Mouse (Mus musculus): Measurements from ENCODE around the gene Tsku.

The Tsku gene

DNA sequence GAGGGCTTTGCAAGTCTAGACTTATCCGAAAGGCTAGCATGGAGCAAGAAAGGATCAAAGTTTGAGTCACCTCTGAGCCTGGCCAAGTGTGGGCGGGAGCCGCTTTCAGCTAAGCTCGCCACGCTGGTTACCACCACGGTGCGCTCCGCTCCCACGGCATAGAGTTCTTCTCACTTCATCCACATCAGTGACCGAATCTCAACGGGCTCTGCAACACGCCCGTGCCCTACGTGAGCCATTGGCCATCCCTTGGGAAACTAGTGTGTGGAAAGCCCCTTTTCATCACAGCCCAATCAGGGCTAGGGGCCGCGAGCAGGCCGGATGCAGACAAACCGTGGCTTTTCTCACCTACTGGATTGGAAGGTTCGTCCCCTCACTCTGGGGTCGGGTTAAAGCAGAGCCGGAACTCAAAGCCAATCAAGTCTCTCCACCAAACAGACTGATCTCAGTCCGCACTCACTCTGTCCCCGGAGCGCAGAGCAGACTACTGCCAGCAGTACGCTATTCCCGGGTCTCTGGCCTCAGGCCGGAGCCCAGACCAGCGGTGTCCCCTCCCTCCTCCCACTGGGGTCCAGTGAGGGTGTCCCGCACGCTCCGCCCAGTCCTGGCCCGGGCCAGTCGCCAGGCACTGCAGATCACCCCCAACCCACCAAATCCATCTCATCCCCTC, 1.0 kb downstream of the Tsku start:
- DNase-seq (ENCODE audit: low spot score in 2 of 2): no peak

- no peak for DNase-seq (ENCODE audit: low spot score in 2 of 2)
Observed at GRCm38 (mm10) chr7:98358016-98358415, 3.1 kb downstream of the Tsku start.

DNA sequence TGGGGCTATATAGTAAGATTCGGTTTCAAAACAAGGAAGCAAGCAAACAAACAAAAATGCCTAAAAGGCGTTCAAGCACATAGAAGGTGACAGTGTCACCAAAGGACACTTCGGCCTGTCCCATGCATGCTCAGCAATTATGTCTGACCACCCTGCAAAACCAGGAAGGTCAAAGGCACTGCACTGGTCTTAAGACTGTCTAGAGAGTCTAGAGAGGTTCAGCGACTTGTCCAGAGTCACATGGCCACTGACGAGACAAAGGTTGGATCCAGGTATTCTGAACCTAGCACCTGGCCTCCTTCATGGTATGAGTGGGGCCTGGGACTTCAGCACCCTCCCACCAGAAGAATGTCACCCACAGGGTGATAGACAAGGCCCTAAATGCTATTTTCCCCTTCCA, 3.8 kb downstream of the Tsku start:
- no peak for DNase-seq (ENCODE audit: low spot score in 2 of 2)

GRCm38 (mm10) chr7:98354921-98355310, 6.2 kb downstream of the Tsku start:
- no peak for DNase-seq (ENCODE audit: low spot score in 2 of 2)

- DNase-seq (ENCODE audit: low spot score in 2 of 2): no peak
Observed at GRCm38 (mm10) chr7:98354160-98354920, 6.8 kb downstream of the Tsku start.

- DNase-seq (ENCODE audit: low spot score in 2 of 2): no peak
Observed at GRCm38 (mm10) chr7:98353616-98354015, 7.5 kb downstream of the Tsku start.

DNA sequence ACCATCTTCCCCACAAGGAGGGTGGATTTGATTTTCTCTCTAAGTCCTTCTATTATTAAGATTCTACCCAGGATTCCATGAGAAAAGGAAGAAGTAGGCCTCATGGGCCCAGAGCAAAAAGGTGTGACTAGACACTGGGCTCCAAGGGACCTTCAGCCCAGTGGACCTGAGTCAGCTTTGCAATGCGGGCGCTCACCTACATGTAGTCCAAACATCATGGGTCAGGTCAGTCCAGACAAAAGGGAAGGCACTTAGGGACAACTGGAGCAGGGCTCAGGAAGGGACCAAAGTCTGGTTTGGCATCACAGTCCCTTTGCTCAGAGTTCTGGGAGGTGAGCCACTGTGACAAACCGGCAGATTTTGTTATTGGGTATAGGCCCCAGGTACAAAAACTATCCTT, 9.6 kb downstream of the Tsku start:
- no peak for DNase-seq (ENCODE audit: low spot score in 2 of 2)

GRCm38 (mm10) chr7:98349821-98350220, 11.3 kb downstream of the Tsku start:
- no peak for DNase-seq (ENCODE audit: low spot score in 2 of 2)

DNA sequence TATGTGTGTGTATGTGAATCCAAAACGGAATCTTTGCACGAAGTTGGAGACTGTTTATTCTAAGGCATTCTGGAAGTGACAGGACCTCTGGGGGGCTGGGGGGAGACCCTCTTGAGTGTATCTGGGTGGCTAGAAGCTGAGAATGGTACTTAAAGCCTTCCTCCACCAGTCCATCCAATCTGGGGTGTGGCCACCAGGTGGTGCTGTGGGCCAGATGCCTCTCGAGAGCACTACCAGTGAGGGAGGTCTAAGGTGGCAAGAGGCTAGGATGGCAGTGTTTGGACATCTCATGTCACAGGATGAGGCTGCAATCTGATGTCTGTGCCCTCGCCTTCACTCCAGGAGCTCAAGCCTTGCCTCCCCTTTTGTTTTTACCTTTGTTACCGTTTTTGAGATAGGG, 12.0 kb downstream of the Tsku start:
- peak; percentile 62 to 79 for DNase-seq (ENCODE audit: low spot score in 2 of 2)

DNA sequence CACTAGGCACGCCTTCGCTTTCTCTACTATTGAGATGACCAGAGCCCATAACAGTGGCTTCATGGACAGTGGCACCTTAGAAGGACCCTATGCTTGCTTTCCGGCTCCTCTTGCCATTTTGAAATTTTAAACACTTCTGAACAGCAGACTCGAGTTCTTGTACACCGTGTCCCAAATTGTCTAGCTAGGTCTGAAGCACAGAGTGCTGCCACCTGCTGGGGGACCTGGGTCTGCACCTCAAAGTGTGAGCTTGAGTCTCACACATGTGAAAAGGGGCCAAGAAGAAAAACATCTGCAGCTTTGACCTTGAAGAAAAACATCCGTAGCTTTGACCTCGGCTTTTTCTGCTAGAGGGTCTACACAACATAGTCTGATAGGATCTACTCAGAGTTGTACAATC, 13.1 kb downstream of the Tsku start:
- peak; percentile 26 to 54 for DNase-seq (ENCODE audit: low spot score in 2 of 2)

GRCm38 (mm10) chr7:98347471-98347870, 13.7 kb downstream of the Tsku start:
- no peak for DNase-seq (ENCODE audit: low spot score in 2 of 2)

GRCm38 (mm10) chr7:98345036-98345435, 16.1 kb downstream of the Tsku start:
- no peak for DNase-seq (ENCODE audit: low spot score in 2 of 2)

DNA sequence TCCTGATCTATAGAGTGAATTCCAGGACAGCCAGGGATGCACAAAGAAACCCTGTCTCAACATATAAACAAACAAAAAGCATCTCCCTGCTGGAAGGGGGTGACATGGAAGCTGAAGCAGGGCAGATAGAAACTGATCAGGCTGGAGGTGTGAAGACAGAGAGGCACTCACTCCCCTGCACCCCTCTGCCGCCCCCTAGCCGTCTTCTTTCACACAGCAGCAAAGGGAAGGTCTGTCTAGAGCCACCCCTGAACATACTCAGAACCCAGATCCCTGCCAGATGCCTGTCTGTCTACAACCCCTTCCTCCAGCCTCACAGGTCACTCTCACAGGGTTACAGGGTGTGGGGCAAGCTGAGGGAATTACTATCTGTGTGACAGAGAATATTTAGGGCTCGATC, 16.8 kb downstream of the Tsku start:
- peak; percentile 34 to 56 for DNase-seq (ENCODE audit: low spot score in 2 of 2)

DNA sequence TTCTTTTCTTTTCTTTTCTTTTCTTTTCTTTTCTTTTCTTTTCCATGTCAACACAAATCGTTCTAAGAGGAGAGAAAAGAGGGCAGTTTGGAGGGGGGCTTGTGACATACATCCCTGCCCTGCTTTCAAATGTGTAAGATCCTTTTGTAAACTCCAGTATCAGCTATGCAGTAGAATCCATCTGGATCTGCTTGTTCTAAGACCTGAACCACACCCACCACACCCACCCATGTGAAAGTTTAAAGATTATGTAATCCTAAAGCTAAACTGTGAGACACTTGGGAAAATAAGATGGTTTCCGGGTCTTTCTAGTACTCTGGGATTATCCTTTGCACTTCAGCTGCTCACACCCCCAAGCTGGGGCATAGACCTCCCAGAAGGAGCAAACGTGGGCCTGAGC, 18.9 kb downstream of the Tsku start:
- DNase-seq (ENCODE audit: low spot score in 2 of 2): no peak

GRCm38 (mm10) chr7:98341475-98341874, 19.7 kb downstream of the Tsku start:
- peak; percentile 69 to 81 for DNase-seq (ENCODE audit: low spot score in 2 of 2)

DNA sequence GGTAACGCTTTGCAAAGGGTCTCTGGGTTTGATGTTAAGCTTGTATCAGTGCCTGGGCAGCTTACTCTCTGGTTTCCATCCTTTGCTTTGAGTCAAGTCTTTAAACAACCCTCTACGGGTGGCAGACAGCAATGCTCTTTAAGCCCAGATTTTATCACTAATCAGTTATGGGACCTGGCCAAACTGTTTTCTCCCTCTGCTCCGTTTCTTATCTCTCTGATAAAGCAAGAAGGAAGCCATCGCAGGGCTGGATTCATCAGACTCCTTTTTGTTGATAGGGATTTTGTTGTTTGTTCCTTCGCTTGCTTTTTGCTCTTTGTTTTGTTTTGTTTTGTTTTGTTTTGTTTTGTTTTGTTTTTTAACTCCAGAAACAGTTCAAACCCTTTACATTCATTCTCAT, 20.8 kb downstream of the Tsku start:
- DNase-seq (ENCODE audit: low spot score in 2 of 2): no peak

DNA sequence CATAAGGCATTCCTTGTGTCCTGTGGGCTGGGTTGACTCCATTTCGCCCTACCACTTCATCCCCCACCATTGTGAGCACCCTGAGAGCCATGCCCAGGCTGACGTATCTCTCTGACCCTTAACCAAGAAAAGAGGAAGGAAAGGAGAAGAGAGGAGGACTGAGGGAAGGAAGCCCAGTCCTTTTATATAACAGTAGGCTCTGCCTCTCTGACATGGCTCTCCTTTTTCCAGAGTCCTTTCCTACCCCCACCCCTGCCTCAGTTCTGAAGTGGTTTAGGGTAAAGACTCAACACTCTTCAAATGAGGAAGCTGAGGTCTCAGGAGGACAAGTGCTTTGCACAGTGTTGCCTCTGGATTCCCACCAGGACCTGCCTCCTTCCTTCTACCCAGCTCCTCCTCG, 27.1 kb downstream of the Tsku start:
- no peak for DNase-seq (ENCODE audit: low spot score in 2 of 2)

DNA sequence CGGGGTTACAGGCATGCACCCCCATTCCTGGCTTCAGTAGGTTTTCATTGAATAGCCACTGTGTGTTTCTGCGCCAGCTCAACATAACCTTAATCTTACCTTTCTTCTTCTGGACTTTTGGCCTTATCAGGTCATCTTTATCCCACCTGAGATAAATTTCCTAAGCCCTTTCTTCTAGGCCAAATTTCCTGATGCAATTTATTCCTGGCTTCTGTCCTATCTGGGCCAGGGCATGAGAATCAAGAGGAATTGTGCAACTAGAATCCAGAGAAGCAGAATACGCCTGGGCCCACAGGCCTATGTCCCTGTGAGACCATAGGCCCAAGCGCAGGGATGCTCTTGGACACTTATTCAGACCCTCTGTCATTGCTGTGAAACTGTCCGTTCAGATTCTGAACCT, 27.6 kb downstream of the Tsku start:
- no peak for DNase-seq (ENCODE audit: low spot score in 2 of 2)

DNA sequence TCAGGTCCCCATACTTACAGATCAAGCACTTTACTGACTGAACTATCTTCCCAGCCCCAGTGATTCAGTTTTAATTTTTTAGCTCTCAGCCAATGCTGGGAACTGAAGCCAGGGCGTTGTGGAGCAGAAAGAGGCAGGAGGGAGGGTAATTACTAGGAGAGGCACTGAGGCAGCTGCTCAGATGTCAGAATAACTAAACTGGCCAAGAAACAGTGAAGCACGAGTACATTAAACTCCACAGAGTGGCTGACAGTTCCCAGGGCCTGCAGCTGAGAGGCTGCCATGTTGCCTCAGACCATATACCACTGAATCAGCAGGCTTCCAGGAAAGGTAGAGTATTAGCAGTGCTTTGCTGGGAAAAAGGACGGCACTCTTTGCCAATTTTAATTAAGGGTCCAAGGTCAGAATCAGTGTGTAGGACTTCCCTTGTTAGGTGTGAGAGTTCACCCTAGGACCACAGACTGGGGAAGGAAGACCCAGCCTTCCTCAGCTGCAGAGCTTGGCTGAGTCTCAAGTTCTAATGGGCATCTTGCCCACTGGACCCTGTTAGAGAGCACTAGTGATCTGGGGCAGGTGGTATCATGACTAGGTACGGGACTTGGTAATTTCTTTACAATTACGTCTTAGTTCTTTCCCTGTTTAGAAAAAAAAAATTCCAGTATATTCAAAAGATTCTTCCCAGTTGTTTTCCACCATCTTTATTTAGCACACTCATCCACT, 28.3 kb downstream of the Tsku start:
- no peak for DNase-seq (ENCODE audit: low spot score in 2 of 2)

- no peak for DNase-seq (ENCODE audit: low spot score in 2 of 2)
Observed at GRCm38 (mm10) chr7:98331932-98332331, 29.2 kb downstream of the Tsku start.

- DNase-seq (ENCODE audit: low spot score in 2 of 2): no peak
Observed at GRCm38 (mm10) chr7:98330375-98331002, 30.6 kb downstream of the Tsku start.

GRCm38 (mm10) chr7:98329651-98330374, 31.3 kb downstream of the Tsku start:
- no peak for DNase-seq (ENCODE audit: low spot score in 2 of 2)

All from spleen, postnatal 14 days (tissue).